Comparison of ENCODE assay signal across 26 mouse cellular contexts in the genomic region with DNA sequence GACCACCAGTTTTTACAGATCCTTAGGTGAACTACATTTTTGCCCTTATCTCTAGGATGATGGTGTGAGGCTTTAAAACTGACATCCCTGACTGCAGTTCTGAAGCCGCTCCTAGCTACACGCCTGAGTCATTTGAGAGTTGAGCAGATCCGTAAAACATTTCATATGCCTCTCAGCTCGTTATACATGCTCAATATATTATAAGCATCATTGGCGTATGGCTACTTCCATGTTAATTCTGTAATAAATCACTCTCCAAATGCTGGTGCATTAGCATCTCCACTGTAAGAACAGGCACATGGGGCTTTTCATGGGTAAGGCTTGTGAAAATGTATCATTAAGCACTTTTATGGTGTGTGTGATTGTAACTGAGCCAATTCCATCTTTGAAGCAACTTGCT. TPM values are rescaled to one million over a fixed set of nuclear protein-coding genes. Genes with fewer than 3 reads are reported as not detected.
"Had no signal": no experiment of that assay in that cellular context is flagged by ENCODE, and none has a peak within 500 bp of the region (broad histone marks: within the 10 kb centered on the region; RNA-seq: fewer than 3 reads in every experiment).

No protein-coding gene starts in this region.

- H3K27ac ChIP-seq: liver, embryonic 13.5 days; liver, embryonic 15.5 days; lung, embryonic 15.5 days; macrophage; midbrain, embryonic 10.5 days; midbrain, embryonic 12.5 days had no signal

- H3K27me3 ChIP-seq: liver, embryonic 13.5 days; liver, embryonic 15.5 days; lung, embryonic 15.5 days; midbrain, embryonic 12.5 days had no signal

- H3K4me2 ChIP-seq: liver, embryonic 11.5 days; liver, embryonic 13.5 days; liver, embryonic 15.5 days; lung, embryonic 15.5 days; midbrain, embryonic 12.5 days had no signal

- H3K4me3 ChIP-seq: liver, embryonic 13.5 days; liver, embryonic 15.5 days; lung, embryonic 15.5 days; midbrain, embryonic 10.5 days; midbrain, embryonic 12.5 days; myocyte had no signal

- H3K9ac ChIP-seq: liver, embryonic 13.5 days; liver, embryonic 15.5 days; liver, postnatal 0 days; lung, embryonic 15.5 days; midbrain, embryonic 12.5 days had no signal

- ATAC-seq: liver, postnatal 0 days; lung, postnatal 0 days; midbrain, embryonic 16.5 days had no signal

- H3K36me3 ChIP-seq: liver, embryonic 13.5 days; liver, embryonic 15.5 days; lung, embryonic 15.5 days; midbrain, embryonic 10.5 days; midbrain, embryonic 12.5 days had no signal

- H3K9me3 ChIP-seq: liver, embryonic 15.5 days; lung, embryonic 15.5 days; midbrain, embryonic 10.5 days; midbrain, embryonic 12.5 days had no signal

- H3K4me1 ChIP-seq: liver, embryonic 13.5 days; liver, embryonic 15.5 days; lung, embryonic 15.5 days; midbrain, embryonic 10.5 days; midbrain, embryonic 12.5 days had no signal

- DNase-seq: liver, embryonic 13.5 days; liver, postnatal 0 days; lung, adult 2 months; lung, postnatal 14 days; lung, postnatal 36 days; midbrain, embryonic 14.5 days; retina, postnatal 1 day; right cerebral cortex, adult 18-20 months; right cerebral cortex, postnatal 25 days; right cerebral cortex, postnatal 4 days; spleen, adult 18-20 months; thymus, adult 18-20 months; thymus, postnatal 14 days; thymus, postnatal 36 days had no signal

RNA-seq across cellular contexts. Expression of gene Nyap2, which starts 18.4 kb away (rescaled TPM):
- total RNA-seq: megakaryocyte progenitor cell, adult 5-6 weeks; megakaryocyte-erythroid progenitor cell, adult 5-6 weeks; neutrophil, adult 5-6 weeks had no signal
- polyA plus RNA-seq: liver, embryonic 11.5 days; liver, embryonic 15.5 days; liver, postnatal 0 days; lung, adult 2 months; lung, postnatal 0 days had no signal
